Mouse (Mus musculus): ENCODE measurements around the gene Zfp688. TPM values are rescaled to one million over a fixed set of nuclear protein-coding genes. Genes with fewer than 3 reads are reported as not detected.

The Zfp688 gene
- polyA plus RNA-seq (2014; fragmentation: Illumina TruSeq; extraction: RNeasy Lipid Tissue Mini Kit (QIAGEN cat#74804); ENCODE audit: low read depth, low replicate concordance) = 2.0 TPM

DNA sequence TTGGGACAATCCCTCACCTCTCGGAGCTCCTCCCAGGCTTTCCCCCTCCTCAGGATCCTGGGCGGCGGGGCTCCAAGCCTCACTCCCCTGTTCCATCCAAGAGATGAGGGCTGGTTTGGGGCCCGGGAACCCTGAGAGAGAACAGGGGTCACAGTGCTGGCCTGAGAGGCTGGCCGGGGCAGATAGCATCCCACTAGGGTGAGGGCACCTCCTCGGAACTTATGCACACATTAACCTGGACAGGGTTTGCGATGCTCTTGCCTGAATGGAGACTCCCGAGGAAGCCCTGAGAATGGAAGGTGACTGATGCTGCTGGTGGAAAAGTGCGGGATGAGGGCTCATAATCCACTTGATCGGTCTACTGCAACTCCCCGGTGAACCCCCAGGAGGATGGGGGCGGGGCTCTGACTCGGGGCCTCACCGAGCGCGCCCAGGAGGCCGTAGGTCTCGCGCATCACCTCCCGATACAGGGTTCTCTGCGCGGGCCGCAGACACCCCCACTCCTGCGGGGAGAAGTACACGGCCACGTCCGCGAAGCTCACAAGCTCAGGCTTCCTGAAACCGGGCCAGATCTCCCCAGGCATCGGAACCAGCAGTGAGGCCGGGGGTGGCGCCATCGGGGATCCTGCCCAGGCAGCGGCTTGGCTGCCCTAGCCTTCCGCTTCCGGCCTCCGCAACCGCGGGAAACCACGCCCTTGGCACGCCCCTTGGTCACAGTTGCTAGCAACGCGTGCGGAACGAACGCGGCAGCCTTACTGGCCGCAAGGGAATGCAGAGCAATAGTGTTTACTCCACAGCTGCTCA lies at the start of gene Zfp688:
TSS of gene Zfp688 (minus strand) at position 681 of the 804 bp plus-strand sequence.

GRCm38 (mm10) chr7:127459311-127459710 lies 37.4 kb upstream of the Zfp688 start, which contains the start of gene Prr14:
TSS of gene Prr14 (plus strand) at chr7:127459611.

GRCm38 (mm10) chr7:127448521-127449300 lies 26.8 kb upstream of the Zfp688 start, which contains the start of gene Zfp689:
TSS of gene Zfp689 (minus strand) at chr7:127449158.

DNA sequence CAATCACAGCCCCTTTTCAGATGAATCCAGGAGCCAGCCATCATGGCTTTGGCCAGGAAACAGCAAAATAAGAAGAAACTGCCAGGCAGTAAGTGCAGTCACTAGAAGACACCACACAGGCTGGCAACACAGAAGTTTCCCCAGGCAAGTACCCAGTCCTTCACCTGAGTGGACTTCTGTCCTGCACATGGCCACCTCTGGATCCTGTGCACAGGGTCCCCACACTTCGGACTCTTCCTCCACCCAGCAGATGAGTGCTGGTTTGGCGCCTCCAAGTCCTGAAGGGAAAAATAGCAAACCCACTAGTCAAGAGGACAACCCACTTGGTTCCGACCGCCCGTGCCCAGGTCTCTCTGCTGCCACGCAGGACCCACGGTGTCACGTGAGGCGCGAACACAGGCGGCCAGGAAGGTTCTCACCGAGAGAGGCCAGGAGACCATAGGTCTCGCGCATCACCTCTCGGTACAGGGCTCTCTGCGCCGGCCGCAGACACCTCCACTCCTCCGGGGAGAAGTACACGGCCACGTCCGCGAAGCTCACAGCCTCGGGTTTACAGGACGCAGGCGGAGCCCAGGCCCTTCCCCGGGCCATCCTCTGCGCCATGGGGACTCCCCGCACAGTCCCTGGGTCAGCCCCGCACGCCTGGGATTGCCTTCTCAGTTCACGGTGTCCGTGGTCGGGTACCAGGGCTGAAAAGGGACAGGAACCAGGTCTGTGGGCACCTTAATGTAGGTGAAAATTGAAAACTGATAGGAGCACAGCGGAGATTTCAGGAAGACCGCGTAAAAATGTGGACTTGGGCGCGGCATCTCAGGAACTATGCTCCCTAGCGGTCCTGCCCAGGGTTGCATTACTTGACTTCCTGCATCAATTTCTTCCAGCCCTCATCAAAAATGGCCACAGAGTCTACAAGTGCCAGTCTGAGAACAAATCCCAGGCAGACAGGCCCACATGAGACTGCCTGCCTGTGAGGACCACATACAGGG lies 15.6 kb downstream of the Zfp688 start, which contains the start of gene Zfp764:
TSS of gene Zfp764 (minus strand) at position 821 of the 986 bp plus-strand sequence.

DNA sequence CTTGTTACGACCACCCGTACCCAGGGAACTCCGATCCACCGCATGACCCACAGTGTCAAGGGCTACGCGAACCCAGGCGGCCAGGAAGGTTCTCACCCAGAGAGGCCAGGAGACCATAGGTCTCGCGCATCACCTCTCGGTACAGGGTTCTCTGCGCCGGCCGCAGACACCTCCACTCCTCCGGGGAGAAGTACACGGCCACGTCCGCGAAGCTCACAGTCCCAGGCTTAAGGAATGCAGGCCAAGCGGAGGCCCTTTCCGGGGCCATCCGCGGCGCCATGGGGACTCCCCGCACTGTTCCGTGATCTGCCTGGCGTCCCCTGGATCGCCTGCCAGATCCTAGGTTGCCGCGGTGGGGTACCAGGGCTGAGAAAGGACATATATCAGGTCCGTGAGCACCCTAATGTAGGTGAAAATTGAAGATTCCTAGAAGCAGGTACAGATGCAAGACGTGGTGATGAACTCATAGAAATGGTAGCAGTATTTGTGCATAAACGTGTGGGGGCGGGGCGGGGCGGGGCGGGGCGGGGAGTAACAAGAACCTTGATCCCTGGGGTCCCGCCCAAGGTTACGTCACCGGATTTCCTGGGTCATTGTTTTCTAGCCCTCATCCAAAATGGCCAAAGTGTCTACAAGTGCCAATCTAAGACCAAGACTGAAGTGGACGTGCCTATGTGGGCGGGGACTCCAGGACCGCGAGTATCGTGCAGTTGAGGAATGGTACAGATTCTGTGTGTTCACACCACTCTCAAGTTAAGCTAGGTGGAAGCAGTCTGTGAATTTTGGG lies 28.5 kb downstream of the Zfp688 start, which contains the start of gene E430018J23Rik:
TSS of gene E430018J23Rik (minus strand) at position 473 of the 787 bp plus-strand sequence.

DNA sequence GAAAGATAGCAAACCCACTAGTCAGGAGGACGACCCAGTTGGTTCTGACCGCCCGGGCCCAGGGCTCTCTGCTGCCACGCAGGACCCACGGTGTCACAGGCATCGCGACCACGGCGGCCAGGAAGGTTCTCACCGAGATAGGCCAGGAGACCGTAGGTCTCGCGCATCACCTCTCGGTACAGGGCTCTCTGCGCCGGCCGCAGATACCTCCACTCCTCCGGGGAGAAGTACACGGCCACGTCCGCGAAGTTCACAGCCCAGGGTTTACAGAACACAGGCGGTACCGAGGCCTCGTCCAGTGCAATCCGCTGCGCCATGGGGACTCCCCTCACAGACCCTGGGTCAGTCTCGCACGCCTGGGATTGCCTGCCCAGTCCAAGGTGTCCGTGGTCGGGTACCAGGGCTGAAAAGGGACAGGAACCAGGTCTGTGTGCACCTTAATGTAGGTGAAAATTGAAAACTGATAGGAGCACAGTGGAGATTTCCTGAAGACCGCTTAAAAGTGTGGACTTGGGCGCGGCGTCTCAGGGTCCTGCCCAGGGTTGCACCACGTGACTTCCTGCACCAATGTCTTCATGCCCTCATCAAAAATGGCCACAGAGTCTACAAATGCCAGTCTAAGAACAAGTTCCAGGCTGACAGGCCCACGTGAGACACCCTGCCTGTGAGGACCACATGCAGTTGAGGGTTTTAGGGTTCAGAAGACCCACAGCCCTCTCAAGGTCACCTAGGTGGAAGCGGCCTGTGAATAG lies 35.1 kb downstream of the Zfp688 start, which contains the start of gene 9130019O22Rik:
TSS of gene 9130019O22Rik (minus strand) at position 526 of the 752 bp plus-strand sequence.

DNA sequence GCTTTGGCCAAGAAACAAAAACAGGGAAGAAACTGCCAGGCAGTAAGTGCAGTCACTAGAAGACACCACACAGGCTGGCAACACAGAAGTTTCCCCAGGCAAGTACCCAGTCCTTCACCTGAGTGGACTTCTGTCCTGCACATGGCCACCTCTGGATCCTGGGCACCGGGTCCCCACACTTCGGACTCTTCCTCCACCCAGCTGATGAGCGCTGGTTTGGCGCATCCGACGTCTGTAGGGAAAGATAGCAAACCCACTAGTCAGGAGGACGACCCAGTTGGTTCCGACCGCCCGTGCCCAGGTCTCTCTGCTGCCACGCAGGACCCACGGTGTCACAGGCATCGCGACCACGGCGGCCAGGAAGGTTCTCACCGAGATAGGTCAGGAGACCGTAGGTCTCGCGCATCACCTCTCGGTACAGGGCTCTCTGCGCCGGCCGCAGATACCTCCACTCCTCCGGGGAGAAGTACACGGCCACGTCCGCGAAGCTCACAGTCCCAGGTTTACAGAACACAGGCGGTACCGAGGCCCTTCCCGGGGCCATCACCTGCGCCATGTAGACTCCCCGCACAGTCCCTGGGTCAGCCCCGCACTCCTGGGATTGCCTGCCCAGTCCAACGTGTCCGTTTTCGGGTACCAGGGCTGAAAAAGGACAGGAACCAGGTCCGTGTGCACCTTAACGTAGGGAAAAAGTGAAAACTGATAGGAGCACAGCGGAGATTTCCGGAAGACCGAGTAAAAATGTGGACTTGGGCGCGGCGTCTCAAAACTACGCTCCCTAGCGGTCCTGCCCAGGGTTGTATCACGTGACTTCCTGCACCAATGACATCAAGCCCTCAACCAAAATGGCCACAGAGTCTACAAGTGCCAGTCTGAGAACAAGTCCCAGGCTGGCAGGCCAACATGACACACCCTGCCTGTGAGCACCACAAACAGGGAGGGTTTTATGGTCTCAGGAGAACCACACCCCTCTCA lies 46.3 kb downstream of the Zfp688 start, which contains the start of gene Zfp747:
TSS of gene Zfp747 (minus strand) at position 780 of the 975 bp plus-strand sequence.

Other genes starting within 250 kb of the Zfp688 start
- 14.8 TPM for gene Cd2bp2, start 226.0 kb downstream of the Zfp688 start, polyA plus RNA-seq (2014; fragmentation: Illumina TruSeq; extraction: RNeasy Lipid Tissue Mini Kit (QIAGEN cat#74804); ENCODE audit: low read depth, low replicate concordance)
- 3.7 TPM for gene Tbc1d10b, start 213.6 kb downstream of the Zfp688 start, polyA plus RNA-seq (2014; fragmentation: Illumina TruSeq; extraction: RNeasy Lipid Tissue Mini Kit (QIAGEN cat#74804); ENCODE audit: low read depth, low replicate concordance)
- gene Mylpf, start 213.2 kb downstream of the Zfp688 start, polyA plus RNA-seq (2014; fragmentation: Illumina TruSeq; extraction: RNeasy Lipid Tissue Mini Kit (QIAGEN cat#74804); ENCODE audit: low read depth, low replicate concordance) = 9.2 TPM
- gene Zfp553, start 189.0 kb downstream of the Zfp688 start, polyA plus RNA-seq (2014; fragmentation: Illumina TruSeq; extraction: RNeasy Lipid Tissue Mini Kit (QIAGEN cat#74804); ENCODE audit: low read depth, low replicate concordance) = 1.7 TPM
- gene Sept1, start 188.9 kb downstream of the Zfp688 start, polyA plus RNA-seq (2014; fragmentation: Illumina TruSeq; extraction: RNeasy Lipid Tissue Mini Kit (QIAGEN cat#74804); ENCODE audit: low read depth, low replicate concordance) = not detected
- gene Zfp771, start 177.8 kb downstream of the Zfp688 start, polyA plus RNA-seq (2014; fragmentation: Illumina TruSeq; extraction: RNeasy Lipid Tissue Mini Kit (QIAGEN cat#74804); ENCODE audit: low read depth, low replicate concordance) = not detected
- gene Dctpp1, start 161.4 kb downstream of the Zfp688 start, polyA plus RNA-seq (2014; fragmentation: Illumina TruSeq; extraction: RNeasy Lipid Tissue Mini Kit (QIAGEN cat#74804); ENCODE audit: low read depth, low replicate concordance) = not detected
- 78.0 TPM for gene Sephs2, start 148.0 kb downstream of the Zfp688 start, polyA plus RNA-seq (2014; fragmentation: Illumina TruSeq; extraction: RNeasy Lipid Tissue Mini Kit (QIAGEN cat#74804); ENCODE audit: low read depth, low replicate concordance)
- gene Itgal, start 125.8 kb downstream of the Zfp688 start, polyA plus RNA-seq (2014; fragmentation: Illumina TruSeq; extraction: RNeasy Lipid Tissue Mini Kit (QIAGEN cat#74804); ENCODE audit: low read depth, low replicate concordance) = 0.82 TPM
- gene Zfp768, start 76.5 kb downstream of the Zfp688 start, polyA plus RNA-seq (2014; fragmentation: Illumina TruSeq; extraction: RNeasy Lipid Tissue Mini Kit (QIAGEN cat#74804); ENCODE audit: low read depth, low replicate concordance) = 3.0 TPM
- 2.9 TPM for gene Zfp747, start 46.0 kb downstream of the Zfp688 start, polyA plus RNA-seq (2014; fragmentation: Illumina TruSeq; extraction: RNeasy Lipid Tissue Mini Kit (QIAGEN cat#74804); ENCODE audit: low read depth, low replicate concordance)
- 1.7 TPM for gene 9130019O22Rik, start 34.9 kb downstream of the Zfp688 start, polyA plus RNA-seq (2014; fragmentation: Illumina TruSeq; extraction: RNeasy Lipid Tissue Mini Kit (QIAGEN cat#74804); ENCODE audit: low read depth, low replicate concordance)
- 1.1 TPM for gene E430018J23Rik, start 28.4 kb downstream of the Zfp688 start, polyA plus RNA-seq (2014; fragmentation: Illumina TruSeq; extraction: RNeasy Lipid Tissue Mini Kit (QIAGEN cat#74804); ENCODE audit: low read depth, low replicate concordance)
- 3.1 TPM for gene Zfp764, start 15.2 kb downstream of the Zfp688 start, polyA plus RNA-seq (2014; fragmentation: Illumina TruSeq; extraction: RNeasy Lipid Tissue Mini Kit (QIAGEN cat#74804); ENCODE audit: low read depth, low replicate concordance)
- gene Zfp689, start 27.1 kb upstream of the Zfp688 start, polyA plus RNA-seq (2014; fragmentation: Illumina TruSeq; extraction: RNeasy Lipid Tissue Mini Kit (QIAGEN cat#74804); ENCODE audit: low read depth, low replicate concordance) = 1.9 TPM
- gene Prr14, start 37.5 kb upstream of the Zfp688 start, polyA plus RNA-seq (2014; fragmentation: Illumina TruSeq; extraction: RNeasy Lipid Tissue Mini Kit (QIAGEN cat#74804); ENCODE audit: low read depth, low replicate concordance) = 25.5 TPM
- 6.2 TPM for gene Fbrs, start 57.1 kb upstream of the Zfp688 start, polyA plus RNA-seq (2014; fragmentation: Illumina TruSeq; extraction: RNeasy Lipid Tissue Mini Kit (QIAGEN cat#74804); ENCODE audit: low read depth, low replicate concordance)
- gene Srcap, start 89.9 kb upstream of the Zfp688 start, polyA plus RNA-seq (2014; fragmentation: Illumina TruSeq; extraction: RNeasy Lipid Tissue Mini Kit (QIAGEN cat#74804); ENCODE audit: low read depth, low replicate concordance) = 10.6 TPM
- 4.8 TPM for gene Gm42715, start 97.5 kb upstream of the Zfp688 start, polyA plus RNA-seq (2014; fragmentation: Illumina TruSeq; extraction: RNeasy Lipid Tissue Mini Kit (QIAGEN cat#74804); ENCODE audit: low read depth, low replicate concordance)
- gene Tmem265, start 139.3 kb upstream of the Zfp688 start, polyA plus RNA-seq (2014; fragmentation: Illumina TruSeq; extraction: RNeasy Lipid Tissue Mini Kit (QIAGEN cat#74804); ENCODE audit: low read depth, low replicate concordance) = not detected
- 16.0 TPM for gene Phkg2, start 151.3 kb upstream of the Zfp688 start, polyA plus RNA-seq (2014; fragmentation: Illumina TruSeq; extraction: RNeasy Lipid Tissue Mini Kit (QIAGEN cat#74804); ENCODE audit: low read depth, low replicate concordance)
- gene Ccdc189, start 166.5 kb upstream of the Zfp688 start, polyA plus RNA-seq (2014; fragmentation: Illumina TruSeq; extraction: RNeasy Lipid Tissue Mini Kit (QIAGEN cat#74804); ENCODE audit: low read depth, low replicate concordance) = 1.6 TPM
- 1.5 TPM for gene Rnf40, start 166.7 kb upstream of the Zfp688 start, polyA plus RNA-seq (2014; fragmentation: Illumina TruSeq; extraction: RNeasy Lipid Tissue Mini Kit (QIAGEN cat#74804); ENCODE audit: low read depth, low replicate concordance)
- 7.7 TPM for gene Zfp629, start 193.7 kb upstream of the Zfp688 start, polyA plus RNA-seq (2014; fragmentation: Illumina TruSeq; extraction: RNeasy Lipid Tissue Mini Kit (QIAGEN cat#74804); ENCODE audit: low read depth, low replicate concordance)